Mouse (Mus musculus) hindbrain, embryonic 12.5 days (tissue): Measurements from ENCODE around the gene Nav1. TPM values are rescaled to one million over a fixed set of nuclear protein-coding genes. Genes with fewer than 3 reads are reported as not detected.

Source experiments
- ATAC-seq: fragments of 200-750 bp; cut with Nextera tagmentation; 2 replicates; pipeline ENCODE4 v1.8.0; 2017; ENCODE audit warnings: moderate TSS enrichment; ENCODE audit not compliant: low FRiP score
- H3K27ac ChIP-seq: fragments of 300-500 bp; sonication (generic); 2 replicates; pipeline ENCODE4 v1.5.1; 2016; ENCODE audit warnings: mild to moderate bottlenecking
- H3K27me3 ChIP-seq: fragments of 300-500 bp; sonication (generic); 2 replicates; pipeline ENCODE4 v1.6.1; 2016; ENCODE audit warnings: mild to moderate bottlenecking
- H3K36me3 ChIP-seq: fragments of 300-500 bp; sonication (generic); 2 replicates; pipeline ENCODE4 v1.6.1; 2016; ENCODE audit warnings: mild to moderate bottlenecking
- H3K4me1 ChIP-seq: fragments of 300-500 bp; sonication (generic); 2 replicates; pipeline ENCODE4 v1.6.1; 2016
- H3K4me2 ChIP-seq: fragments of 300-500 bp; sonication (generic); replicated peaks from 2 replicates; pipeline ENCODE4 v1.6.1; 2016; ENCODE audit warnings: mild to moderate bottlenecking
- H3K4me3 ChIP-seq: fragments of 300-500 bp; sonication (generic); 2 replicates; pipeline ENCODE4 v1.5.1; 2016; ENCODE audit warnings: mild to moderate bottlenecking
- H3K9ac ChIP-seq: fragments of 300-500 bp; sonication (generic); 2 replicates; pipeline ENCODE4 v1.6.1; 2016; ENCODE audit warnings: mild to moderate bottlenecking, moderate library complexity
- H3K9me3 ChIP-seq: fragments of 300-500 bp; sonication (generic); replicated peaks from 2 replicates; pipeline ENCODE4 v1.6.1; 2016; ENCODE audit warnings: mild to moderate bottlenecking
- WGBS: fragments of 180-500 bp; shearing (Covaris S2); methylation state at CpG from one replicate; pipeline ENCODE4 v1.1.7; 2016; 5-methylcytosine and 5-hydroxymethylcytosine counted together
- polyA plus RNA-seq: library from polyadenylated mRNA; unstranded; fragments of >200 nt; fragmentation: Nextera tagmentation; extraction: Ambion mirVana; gene quantifications from 2 replicates; pipeline ENCODE4 v1.2.1, GENCODE M21; 2016

Nav1 gene
- polyA plus RNA-seq, 1 experiment from 2014 or later = 35.9 TPM

DNA sequence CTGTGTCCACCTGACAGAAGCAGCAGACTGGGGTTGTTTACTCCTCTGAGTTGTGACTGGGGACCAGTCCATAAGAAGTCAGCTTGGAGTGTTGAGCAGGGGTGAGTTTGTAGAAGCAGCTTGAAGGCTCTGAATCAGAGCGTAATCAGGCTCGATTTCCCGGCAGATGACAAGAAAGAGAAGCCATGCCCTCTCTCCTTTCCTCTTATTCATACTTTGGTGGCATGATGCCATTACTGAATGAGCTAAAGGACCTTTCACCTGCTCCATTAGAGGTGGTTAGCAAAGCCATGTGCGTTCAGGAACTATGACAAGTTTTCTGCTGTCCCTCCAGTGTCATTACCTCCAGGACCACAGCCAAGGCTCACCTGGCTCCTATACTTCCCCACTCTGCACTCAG lies 2.5 kb upstream of the Nav1 start:
- ATAC-seq = no peak
- H3K9ac ChIP-seq = no peak overlapping the region
- H3K9me3 ChIP-seq = no peaks in the 10 kb centered on the region
- no peaks in the 10 kb centered on the region for H3K36me3 ChIP-seq
- H3K4me2 ChIP-seq = no peak overlapping the region
- no peaks in the 10 kb centered on the region for H3K27me3 ChIP-seq
- no peaks in the 10 kb centered on the region; the same call in 1 of the 2 replicates for H3K4me1 ChIP-seq
- H3K27ac ChIP-seq = no peak overlapping the region
- H3K4me3 ChIP-seq = no peak overlapping the region
- WGBS = 88% methylated on average over 4 of the region's 4 CpGs

DNA sequence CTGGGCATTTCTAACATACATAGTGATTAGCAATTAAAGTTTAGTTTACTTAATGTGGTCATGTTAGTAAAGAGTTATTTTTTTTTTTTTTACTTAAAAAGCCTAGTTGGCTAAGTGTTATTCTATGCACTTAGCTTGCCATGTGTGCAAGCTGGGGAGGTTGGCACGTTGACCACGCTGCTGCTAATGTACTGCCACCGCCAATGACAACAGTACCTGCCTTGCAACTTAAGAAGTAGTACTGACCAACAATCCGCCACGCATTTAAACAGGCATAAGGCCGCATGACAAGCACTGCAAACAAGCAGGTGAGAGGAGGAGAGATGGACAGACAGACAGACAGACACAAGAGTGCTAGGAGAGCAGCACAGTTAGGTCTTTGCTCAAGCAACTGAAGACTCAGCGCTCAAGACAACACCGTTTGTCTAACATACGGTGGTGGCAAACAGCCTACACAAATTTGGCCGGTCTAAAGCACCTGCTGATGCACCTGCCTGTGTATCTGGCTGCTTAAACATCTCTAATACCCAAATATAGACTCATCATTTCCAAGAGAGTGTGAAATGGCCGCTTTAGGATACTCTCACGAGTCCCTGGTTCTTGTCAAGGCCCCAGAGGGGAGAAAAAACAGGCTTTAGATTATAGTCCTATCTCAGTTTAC lies 610 bp downstream of the Nav1 start:
- Histone ChIP-seq H3K36me3 (no peaks in the 10 kb centered on the region), H3K4me1 (peaks cover 18% of the 10 kb centered on the region), H3K4me2 (no peak overlapping the region), H3K27ac (no peak overlapping the region), H3K9ac (no peak overlapping the region), H3K27me3 (no peaks in the 10 kb centered on the region), H3K4me3 (no peak overlapping the region), H3K9me3 (no peaks in the 10 kb centered on the region)
- no peak for ATAC-seq
- 88% methylated on average over 12 of the region's 12 CpGs for WGBS

- Histone ChIP-seq H3K36me3 (no peaks in the 10 kb centered on the region), H3K9ac (no peak overlapping the region), H3K4me1 (peaks cover 23% of the 10 kb centered on the region), H3K4me3 (no peak overlapping the region), H3K27me3 (no peaks in the 10 kb centered on the region), H3K27ac (no peak overlapping the region), H3K9me3 (no peaks in the 10 kb centered on the region), H3K4me2 (no peak overlapping the region)
- 74% methylated on average over 5 of the region's 5 CpGs for WGBS
- ATAC-seq = no peak
These were observed 1.6 kb downstream of the Nav1 start for GRCm38 (mm10) chr1:135605530-135605929.

DNA sequence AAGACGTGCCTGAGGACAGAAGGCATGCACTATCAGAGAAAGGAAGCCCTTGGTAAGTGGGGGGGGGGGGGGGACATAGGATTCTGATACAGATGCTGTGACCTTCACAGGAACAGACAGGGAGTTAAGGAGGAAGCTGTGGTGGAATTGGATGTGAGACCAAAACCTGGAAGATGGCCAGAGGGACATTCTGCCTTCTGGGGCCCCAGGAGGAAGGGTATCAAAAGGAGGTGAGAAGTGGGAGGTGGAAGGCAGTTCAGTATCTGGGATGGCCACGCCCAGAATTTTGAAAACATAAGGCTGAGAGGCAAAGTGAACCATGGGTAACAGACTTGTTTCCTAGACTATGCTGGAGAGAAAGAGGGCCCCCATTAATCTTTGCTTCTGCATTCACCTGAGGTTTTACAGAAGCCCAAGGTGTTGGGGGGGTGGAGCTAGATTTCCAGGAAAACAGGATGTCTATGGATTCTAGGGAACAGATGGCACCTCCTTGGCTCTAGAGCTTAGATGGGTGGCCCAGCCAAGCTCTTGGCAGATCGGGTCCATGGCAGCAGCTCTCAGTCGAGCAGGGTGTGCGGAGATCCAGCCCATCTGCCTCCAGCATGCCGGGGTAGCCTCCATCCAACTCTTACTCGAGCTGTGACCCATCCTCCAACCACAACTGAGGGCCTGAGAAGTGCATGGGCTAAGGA lies 2.6 kb downstream of the Nav1 start:
- WGBS = 83% methylated on average over 7 of the region's 7 CpGs
- H3K4me1 ChIP-seq = peaks cover 32% of the 10 kb centered on the region
- ATAC-seq = no peak

GRCm38 (mm10) chr1:135603121-135603870 lies 3.8 kb downstream of the Nav1 start:
- H3K27ac ChIP-seq = peak overlapping the region; percentile 64
- H3K4me1 ChIP-seq = peaks cover 42% of the 10 kb centered on the region
- ATAC-seq = peak; percentile 82
- no peaks in the 10 kb centered on the region for H3K27me3 ChIP-seq
- H3K4me2 ChIP-seq = peak overlapping the region; percentile 30
- H3K9me3 ChIP-seq = no peaks in the 10 kb centered on the region
- no peak overlapping the region for H3K4me3 ChIP-seq
- WGBS = 24% methylated on average over 11 of the region's 11 CpGs
- H3K9ac ChIP-seq = no peak overlapping the region
- H3K36me3 ChIP-seq = no peaks in the 10 kb centered on the region

More for the DNA sequence above, 2.6 kb downstream of the Nav1 start:
- Histone ChIP-seq H3K4me3 (no peak overlapping the region), H3K36me3 (no peaks in the 10 kb centered on the region), H3K9me3 (no peaks in the 10 kb centered on the region), H3K27me3 (no peaks in the 10 kb centered on the region), H3K9ac (no peak overlapping the region), H3K27ac (no peak overlapping the region), H3K4me2 (no peak overlapping the region)

DNA sequence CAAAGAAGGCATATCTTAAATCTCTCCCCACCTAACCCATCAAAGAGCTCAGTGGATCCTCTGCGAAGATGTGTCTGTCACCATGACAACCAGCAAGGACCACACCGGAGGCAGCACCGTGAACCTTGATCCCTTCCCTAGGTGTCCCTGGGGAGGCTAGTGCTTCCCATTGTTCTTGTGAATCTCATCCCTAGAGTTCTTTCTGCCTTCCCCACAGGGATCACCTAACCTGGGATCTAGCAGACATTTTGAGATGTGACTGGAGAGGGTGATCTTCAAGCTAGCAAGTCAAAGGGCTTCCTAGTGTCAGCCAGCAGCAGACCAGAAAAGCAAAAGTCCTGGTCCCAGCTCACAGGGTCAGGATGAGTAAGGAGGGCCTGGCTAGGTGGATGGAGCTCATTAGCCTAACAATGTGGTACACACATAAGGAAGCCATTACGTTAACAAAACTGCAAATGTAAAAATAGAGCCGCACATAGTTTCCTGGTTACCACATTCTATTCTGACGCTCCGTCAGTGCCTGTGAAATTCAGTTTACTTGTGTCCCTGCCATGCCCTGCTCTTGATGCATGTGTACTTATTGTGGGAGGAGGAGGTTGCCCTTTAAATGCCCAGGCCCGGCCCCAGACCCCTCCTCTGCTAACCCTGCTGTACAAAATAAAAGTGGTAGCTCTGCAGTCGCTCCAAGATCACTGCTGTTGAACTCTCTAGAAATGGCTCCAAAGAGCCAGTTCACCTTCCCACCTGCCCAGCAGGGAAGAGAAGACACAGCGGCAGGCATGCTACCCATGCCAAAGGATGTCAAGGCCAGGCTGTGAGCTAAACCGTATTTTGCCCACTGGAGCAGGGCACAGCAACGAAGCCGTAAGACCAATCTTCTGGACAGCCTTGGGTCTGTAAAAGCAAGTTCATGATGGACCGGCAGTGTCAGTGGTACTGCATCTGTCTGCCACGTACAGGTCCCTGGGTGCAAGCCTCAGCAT lies 6.8 kb downstream of the Nav1 start:
- Histone ChIP-seq H3K4me3 (no peak overlapping the region), H3K27me3 (no peaks in the 10 kb centered on the region), H3K36me3 (no peaks in the 10 kb centered on the region), H3K4me2 (no peak overlapping the region), H3K4me1 (peaks cover 46% of the 10 kb centered on the region), H3K9me3 (no peaks in the 10 kb centered on the region), H3K9ac (no peak overlapping the region), H3K27ac (no peak overlapping the region)
- 54% methylated on average over 15 of the region's 15 CpGs for WGBS
- no peak for ATAC-seq

DNA sequence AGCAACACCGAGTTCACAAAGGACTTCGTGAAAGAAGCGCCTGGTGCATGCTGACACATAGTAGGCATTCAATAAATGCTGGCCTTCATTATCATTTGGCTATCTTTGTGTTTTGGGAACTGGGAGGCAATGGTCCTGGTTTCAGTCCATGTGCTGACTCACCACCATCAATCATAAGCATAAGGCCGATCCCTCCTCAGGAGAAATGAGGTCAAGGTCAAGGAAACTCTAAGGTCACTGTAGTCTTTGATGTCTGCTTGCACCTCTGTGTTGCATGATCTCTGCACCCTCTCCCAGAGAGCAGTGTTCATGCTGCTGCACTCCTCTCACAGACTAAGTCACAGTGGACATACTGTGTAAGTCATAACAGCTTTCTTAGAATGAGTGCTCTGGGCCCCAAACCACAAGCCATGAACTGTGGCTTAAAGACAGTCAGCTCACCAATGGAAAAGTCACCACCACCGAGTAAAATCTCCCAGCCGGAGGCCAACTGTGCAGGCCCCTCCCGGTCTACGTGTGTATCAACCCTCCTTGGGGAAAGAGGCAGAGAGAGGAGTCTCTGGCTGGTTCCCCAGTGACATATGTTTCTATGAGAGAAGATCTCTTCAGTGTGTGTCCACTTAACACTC lies 8.7 kb downstream of the Nav1 start:
- Histone ChIP-seq H3K4me3 (no peak overlapping the region), H3K4me2 (no peak overlapping the region), H3K9me3 (no peaks in the 10 kb centered on the region), H3K27me3 (no peaks in the 10 kb centered on the region), H3K4me1 (peaks cover 39% of the 10 kb centered on the region), H3K9ac (no peak overlapping the region), H3K27ac (0 out of 2 replicates have a peak overlapping the region, but pooled peaks have one; percentile 3), H3K36me3 (no peaks in the 10 kb centered on the region)
- ATAC-seq = no peak
- 73% methylated on average over 8 of the region's 8 CpGs for WGBS

- Histone ChIP-seq H3K4me3 (no peak overlapping the region), H3K27me3 (no peaks in the 10 kb centered on the region), H3K36me3 (no peaks in the 10 kb centered on the region), H3K4me1 (peaks cover 12% of the 10 kb centered on the region), H3K9me3 (no peaks in the 10 kb centered on the region), H3K9ac (no peak overlapping the region), H3K4me2 (no peak overlapping the region), H3K27ac (no peak overlapping the region)
- 52% methylated on average over 9 of the region's 9 CpGs for WGBS
- no peak for ATAC-seq
These were observed 12.7 kb downstream of the Nav1 start for GRCm38 (mm10) chr1:135594279-135594903.

GRCm38 (mm10) chr1:135593560-135594278 lies 13.4 kb downstream of the Nav1 start:
- ATAC-seq = no peak
- no peak overlapping the region for H3K27ac ChIP-seq
- H3K9ac ChIP-seq = no peak overlapping the region
- no peaks in the 10 kb centered on the region for H3K36me3 ChIP-seq
- peaks cover 9% of the 10 kb centered on the region for H3K4me1 ChIP-seq
- H3K4me2 ChIP-seq = no peak overlapping the region
- H3K9me3 ChIP-seq = no peaks in the 10 kb centered on the region
- H3K4me3 ChIP-seq = no peak overlapping the region
- H3K27me3 ChIP-seq = no peaks in the 10 kb centered on the region
- WGBS = 78% methylated on average over 6 of the region's 6 CpGs

GRCm38 (mm10) chr1:135590776-135591175 lies 16.3 kb downstream of the Nav1 start:
- peaks cover 19% of the 10 kb centered on the region for H3K4me1 ChIP-seq
- no peak overlapping the region for H3K4me2 ChIP-seq
- H3K9ac ChIP-seq = no peak overlapping the region
- H3K4me3 ChIP-seq = no peak overlapping the region
- no peak for ATAC-seq
- WGBS = 70% methylated on average over 9 of the region's 9 CpGs
- no peaks in the 10 kb centered on the region for H3K9me3 ChIP-seq
- no peaks in the 10 kb centered on the region for H3K36me3 ChIP-seq
- no peaks in the 10 kb centered on the region for H3K27me3 ChIP-seq
- no peak overlapping the region for H3K27ac ChIP-seq

GRCm38 (mm10) chr1:135588973-135589372 lies 18.1 kb downstream of the Nav1 start:
- no peaks in the 10 kb centered on the region for H3K36me3 ChIP-seq
- H3K27me3 ChIP-seq = no peaks in the 10 kb centered on the region
- ATAC-seq = no peak
- no peak overlapping the region for H3K27ac ChIP-seq
- no peaks in the 10 kb centered on the region for H3K9me3 ChIP-seq
- no peak overlapping the region for H3K4me2 ChIP-seq
- H3K4me1 ChIP-seq = peaks cover 29% of the 10 kb centered on the region
- H3K4me3 ChIP-seq = no peak overlapping the region
- 54% methylated on average over 3 of the region's 3 CpGs for WGBS
- H3K9ac ChIP-seq = no peak overlapping the region
